Mouse (Mus musculus): ENCODE results near the gene Gclc.

The Gclc gene

GRCm38 (mm10) chr9:77783006-77783405 is 28.7 kb downstream of the Gclc start:
- DNase-seq (ENCODE audit: low spot score in 2 of 2) = no peak

DNA sequence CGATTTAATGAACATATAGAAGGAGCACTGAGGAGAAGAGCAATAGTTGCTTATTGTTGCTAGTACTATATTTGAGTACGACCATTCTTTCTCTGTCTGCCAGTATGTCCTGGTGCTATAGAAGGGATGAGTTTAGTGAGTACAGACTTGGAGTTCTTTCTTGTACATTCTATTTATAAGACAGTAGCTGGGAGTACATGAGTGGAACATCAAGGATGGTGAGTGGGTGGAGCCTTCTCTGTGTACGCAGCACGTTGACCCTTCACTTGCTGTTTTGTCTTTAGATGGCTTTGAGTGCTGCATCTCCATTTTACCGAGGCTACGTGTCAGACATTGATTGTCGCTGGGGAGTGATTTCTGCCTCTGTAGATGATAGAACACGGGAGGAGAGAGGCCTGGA is 31.1 kb downstream of the Gclc start:
- no peak for DNase-seq (ENCODE audit: low spot score in 2 of 2)

DNA sequence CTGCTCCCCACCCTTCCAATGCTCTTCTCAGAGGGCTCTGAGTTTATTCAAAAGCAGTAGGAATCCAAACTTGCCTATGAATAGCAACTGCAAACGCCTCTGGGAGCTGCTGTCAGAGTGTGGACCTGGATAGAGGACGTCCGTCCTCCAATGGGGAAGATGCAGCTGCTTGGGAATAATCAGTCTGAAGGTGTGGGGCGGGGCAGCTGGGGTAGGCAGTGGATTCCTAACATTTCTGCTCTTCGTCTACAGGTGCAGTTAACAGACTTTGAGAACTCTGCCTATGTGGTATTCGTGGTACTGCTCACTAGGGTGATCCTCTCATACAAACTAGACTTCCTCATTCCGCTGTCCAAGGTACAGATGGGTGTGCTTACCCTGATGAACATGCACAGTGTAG is 33.6 kb downstream of the Gclc start:
- no peak for DNase-seq (ENCODE audit: low spot score in 2 of 2)

GRCm38 (mm10) chr9:77789615-77790348 is 35.4 kb downstream of the Gclc start:
- peak in 1 of 2 experiments; percentile 11 for DNase-seq (ENCODE audit: low spot score in 2 of 2)

- no peak for DNase-seq (ENCODE audit: low spot score in 2 of 2)
These were observed 39.5 kb downstream of the Gclc start for GRCm38 (mm10) chr9:77793838-77794237.

DNA sequence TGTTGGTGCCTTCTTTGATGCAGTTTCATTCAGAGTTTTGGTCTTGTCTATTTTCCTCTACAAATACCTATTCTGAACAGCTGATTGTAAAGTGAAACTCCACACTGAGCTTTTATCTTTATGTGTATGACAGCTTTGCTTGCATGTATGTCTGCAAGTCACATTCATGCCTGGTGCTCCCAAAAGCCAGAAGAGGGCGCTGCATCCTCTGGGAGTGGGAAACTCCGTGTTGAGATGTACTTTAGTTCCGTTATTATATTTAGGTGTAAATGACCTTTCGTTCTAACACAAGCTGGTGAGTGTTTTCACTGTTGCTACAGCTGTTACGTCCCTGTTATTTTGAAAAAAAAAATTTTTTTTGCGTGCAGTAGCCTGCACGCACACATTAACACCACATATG is 48.1 kb downstream of the Gclc start:
- no peak for DNase-seq (ENCODE audit: low spot score in 2 of 2)

- no peak for DNase-seq (ENCODE audit: low spot score in 2 of 2)
These were observed 52.1 kb downstream of the Gclc start for GRCm38 (mm10) chr9:77806426-77806825.

DNA sequence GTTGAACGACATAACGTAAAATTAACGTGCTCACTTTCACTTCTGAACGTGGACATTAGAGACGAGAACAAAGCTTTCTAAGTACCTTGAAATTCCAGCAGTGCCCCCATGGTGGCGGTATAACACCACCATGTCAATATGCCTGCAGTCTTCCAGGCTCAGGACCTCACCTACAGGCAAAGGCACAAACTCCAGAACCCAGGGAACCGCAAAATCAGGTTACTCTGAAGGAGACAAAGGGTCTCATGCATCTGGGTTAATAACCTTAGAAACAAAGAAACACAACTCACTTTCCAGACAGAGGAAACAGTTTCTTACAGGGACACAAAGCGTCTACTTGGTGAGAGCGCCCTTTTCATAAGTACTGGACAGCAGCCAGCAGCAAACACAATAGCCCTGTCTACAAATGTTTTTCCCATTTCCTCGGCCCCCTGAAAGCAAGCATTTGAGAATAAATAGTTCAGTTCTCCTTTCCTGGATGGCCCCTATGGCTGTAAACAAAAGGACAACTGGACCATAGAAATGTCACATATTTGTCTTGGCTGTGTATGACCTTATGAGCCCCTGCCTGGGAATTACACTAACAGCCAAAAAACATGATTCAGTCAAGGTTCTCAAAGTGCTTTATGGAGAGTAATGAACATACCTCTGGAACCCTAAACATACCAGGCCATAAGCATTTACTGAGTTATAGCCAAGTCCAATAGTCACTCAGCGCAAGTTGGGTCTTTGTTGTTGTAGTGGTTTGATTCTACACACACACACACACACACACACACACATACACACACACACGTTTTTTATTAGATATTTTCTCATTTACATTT is 52.7 kb downstream of the Gclc start:
- peak; percentile 88 to 91 for DNase-seq (ENCODE audit: low spot score in 2 of 2)

- peak; percentile 21 to 23 for DNase-seq (ENCODE audit: low spot score in 2 of 2)
These were observed 54.1 kb downstream of the Gclc start for GRCm38 (mm10) chr9:77808481-77808880.

DNA sequence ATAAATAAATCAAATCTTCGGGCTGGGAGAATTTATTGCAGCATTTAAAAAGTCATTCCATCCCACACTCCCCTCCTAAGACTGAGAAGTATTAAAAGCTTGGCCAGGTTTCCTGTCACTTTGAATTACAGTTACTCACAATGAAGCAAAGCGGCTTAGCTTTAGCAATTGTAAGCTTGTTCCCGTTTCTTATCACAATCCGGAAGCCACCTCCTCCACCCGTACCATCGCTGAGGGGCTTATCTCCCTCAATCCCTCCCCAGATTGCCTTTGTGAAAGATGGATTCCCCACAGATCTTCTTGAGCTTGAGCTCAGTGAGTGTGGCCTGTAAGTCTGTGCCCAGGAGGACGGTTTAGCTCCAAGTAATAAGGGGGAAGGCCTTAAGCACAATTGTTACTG is 64.5 kb downstream of the Gclc start:
- DNase-seq (ENCODE audit: low spot score in 2 of 2) = peak in 1 of 2 experiments; percentile 16

DNA sequence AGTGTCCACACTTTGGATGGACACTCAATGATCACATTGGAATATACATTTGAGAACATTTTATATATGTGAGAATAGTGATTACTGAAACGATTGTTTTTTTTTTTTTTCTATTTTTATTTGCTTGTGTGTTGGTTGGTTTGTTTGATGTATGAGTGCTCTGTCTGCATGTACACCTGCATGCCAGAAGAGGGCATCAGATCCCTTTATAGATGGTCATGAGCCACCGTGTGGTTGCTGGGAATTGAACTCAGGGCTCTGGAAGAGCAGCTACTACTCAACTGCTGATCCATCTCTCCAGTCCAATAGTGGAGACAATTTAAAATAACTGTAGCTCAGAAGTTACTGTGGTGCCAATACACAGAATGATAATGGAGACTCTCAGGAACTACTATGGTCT is 65.0 kb downstream of the Gclc start:
- no peak for DNase-seq (ENCODE audit: low spot score in 2 of 2)

GRCm38 (mm10) chr9:77820836-77821235 is 66.5 kb downstream of the Gclc start:
- DNase-seq (ENCODE audit: low spot score in 2 of 2) = peak in 1 of 2 experiments; percentile 48

- peak in 1 of 2 experiments; percentile 59 for DNase-seq (ENCODE audit: low spot score in 2 of 2)
These were observed 71.1 kb downstream of the Gclc start for GRCm38 (mm10) chr9:77825380-77825961.

- no peak for DNase-seq (ENCODE audit: low spot score in 2 of 2)
These were observed 71.9 kb downstream of the Gclc start for GRCm38 (mm10) chr9:77826237-77826636.

GRCm38 (mm10) chr9:77828531-77828965 is 74.2 kb downstream of the Gclc start:
- peak in 1 of 2 experiments; percentile 70 for DNase-seq (ENCODE audit: low spot score in 2 of 2)

DNA sequence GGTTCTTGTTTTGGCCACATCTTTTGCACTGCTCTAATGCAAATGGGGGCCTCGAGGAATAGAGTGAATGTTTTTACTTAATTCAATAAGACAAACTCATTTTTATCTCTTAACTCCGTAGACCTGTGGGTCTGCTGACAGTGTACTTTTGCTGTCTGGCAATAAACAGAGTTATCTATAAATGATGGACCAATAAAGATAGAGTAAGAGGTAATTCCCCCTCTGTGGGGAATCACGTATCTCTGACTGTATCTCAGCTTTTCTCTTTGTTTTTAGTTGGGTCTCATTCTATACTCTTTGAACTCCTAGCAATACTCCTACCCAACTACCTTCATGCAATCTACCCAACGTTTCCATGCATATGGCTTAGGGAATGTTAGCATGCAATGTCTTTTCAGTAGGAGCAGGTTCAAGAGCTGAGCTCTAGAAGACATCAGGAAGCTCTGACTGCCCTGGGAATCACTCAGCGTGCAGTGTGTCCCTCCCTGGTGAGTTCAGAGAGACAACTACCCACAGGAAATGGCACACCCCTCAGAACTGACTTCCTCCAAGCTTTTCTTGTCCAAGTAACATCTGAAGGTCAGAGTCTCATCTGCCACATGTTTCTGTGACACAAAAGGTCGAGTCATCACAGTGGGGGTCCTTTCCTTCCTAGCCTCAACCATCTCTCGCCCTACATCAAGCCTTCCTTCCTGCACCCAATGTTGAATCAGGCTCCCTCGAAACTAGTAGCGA is 80.1 kb downstream of the Gclc start:
- DNase-seq (ENCODE audit: low spot score in 2 of 2) = peak; percentile 34 to 55

DNA sequence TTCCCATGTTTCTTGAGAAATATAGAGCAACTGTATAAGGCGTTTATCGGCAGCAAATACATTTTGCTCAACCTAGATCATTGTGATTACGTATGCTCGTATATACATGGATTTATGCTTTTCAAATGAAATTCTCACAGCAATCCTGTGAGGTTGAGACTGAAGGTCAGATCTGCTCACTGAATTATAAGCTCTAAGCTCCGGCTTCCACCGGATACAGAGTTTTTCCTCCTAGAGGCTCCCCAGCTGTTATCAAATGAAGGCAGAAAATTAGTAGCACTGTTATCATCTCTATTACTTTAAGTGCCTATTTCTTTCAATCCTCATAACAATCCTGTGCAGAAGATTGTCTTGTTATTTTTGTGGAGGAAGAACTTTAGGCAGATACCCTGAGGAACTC is 80.8 kb downstream of the Gclc start:
- DNase-seq (ENCODE audit: low spot score in 2 of 2) = no peak

GRCm38 (mm10) chr9:77835756-77836155 is 81.4 kb downstream of the Gclc start:
- DNase-seq (ENCODE audit: low spot score in 2 of 2) = peak; percentile 28 to 53

- DNase-seq (ENCODE audit: low spot score in 2 of 2) = peak; percentile 53 to 74
These were observed 84.3 kb downstream of the Gclc start for GRCm38 (mm10) chr9:77838586-77838985.

Data from heart, adult 9 months (tissue).